Mouse (Mus musculus): Measurements from ENCODE around the gene Aplp2.

DNA sequence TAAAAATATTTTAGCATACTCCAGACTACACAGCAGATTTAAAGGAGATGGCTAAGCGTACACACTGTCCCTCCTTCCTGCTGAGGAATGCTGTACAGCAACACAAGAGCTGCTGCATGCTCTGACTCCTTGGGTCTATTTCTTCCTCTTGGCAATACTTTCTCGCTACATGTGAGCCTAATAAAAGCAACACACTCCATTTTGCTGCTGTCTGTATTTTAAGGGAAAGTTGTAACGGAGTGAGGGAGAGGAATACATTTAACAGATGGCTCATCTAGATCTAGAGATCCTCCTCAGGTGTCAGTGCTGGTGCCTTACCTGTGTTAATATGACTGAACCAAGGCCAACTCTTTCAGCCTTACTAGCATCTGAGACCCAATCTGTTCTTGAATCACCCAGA is 35.6 kb downstream of the Aplp2 start:
- TF ChIP-seq CTCF (conservative IDR thresholded peaks at IDR 0.05; ENCODE audit: insufficient read depth, insufficient read length, low read depth, low read length) (no peak), POLR2A (IDR thresholded peaks at IDR 0.05; ENCODE audit: low read depth, low read length) (no peak)
